Mouse (Mus musculus) CH12.LX (cell line): ENCODE results near the gene Mfap2. TPM values are rescaled to one million over a fixed set of nuclear protein-coding genes. Genes with fewer than 3 reads are reported as not detected.

ENCODE experiments used
- DNase-seq: peaks from one replicate; pipeline ENCODE4 v3.0.0-alpha.2; 2013; ENCODE audit errors: extremely low read depth
- H3K27ac ChIP-seq: 2 replicates; pipeline ENCODE4 v1.5.1; 2012; ENCODE audit warnings: low read depth, mild to moderate bottlenecking, control low read depth, moderate library complexity; ENCODE audit not compliant: insufficient read depth
- H3K27me3 ChIP-seq: replicated peaks from 2 replicates; pipeline ENCODE3; 2012; ENCODE audit warnings: inconsistent platforms
- H3K36me3 ChIP-seq, 2 experiments: replicated peaks in 1 of 2; 2 replicates each; pipeline versions ENCODE3 to v1.6.1; 2012; ENCODE audit warnings: inconsistent platforms in 1 of 2, low read length in 1 of 2, mild to moderate bottlenecking in 1 of 2, mixed read lengths in 1 of 2, moderate library complexity in 1 of 2; ENCODE audit not compliant: control insufficient read depth in 1 of 2, insufficient read depth in 1 of 2
- H3K4me1 ChIP-seq, 2 experiments: 2 replicates each; pipeline ENCODE4 v1.6.1; 2012; ENCODE audit warnings: inconsistent platforms in 1 of 2, moderate library complexity in 1 of 2; ENCODE audit not compliant: insufficient read depth in 2 of 2, control insufficient read depth in 1 of 2
- H3K4me2 ChIP-seq: 2 replicates; pipeline ENCODE4 v1.6.1; 2012; ENCODE audit warnings: low read depth, mild to moderate bottlenecking, control low read depth; ENCODE audit not compliant: poor library complexity, insufficient read depth, severe bottlenecking
- H3K4me3 ChIP-seq, 3 experiments: fragments of 150-350 bp in 1 of 3; sonication (generic) in 1 of 3; replicated peaks in 1 of 3; 2 replicates each; pipeline versions ENCODE3 to v1.5.1; 2011 to 2012; ENCODE audit warnings: low read depth in 2 of 3, low read length in 2 of 3, mild to moderate bottlenecking in 2 of 3, moderate library complexity in 2 of 3, control low read depth in 1 of 3, improper control_type of control experiment in 1 of 3, inconsistent platforms in 1 of 3, mixed read lengths in 1 of 3; ENCODE audit not compliant: poor library complexity in 1 of 3
- H3K79me2 ChIP-seq: replicated peaks from 2 replicates; pipeline ENCODE4 v1.6.1; 2012; ENCODE audit warnings: mild to moderate bottlenecking, moderate library complexity; ENCODE audit not compliant: control insufficient read depth, poor library complexity, insufficient read depth, severe bottlenecking; ENCODE audit errors: extremely low read depth
- H3K9ac ChIP-seq: 2 replicates; pipeline ENCODE4 v1.6.1; 2012; ENCODE audit warnings: low read depth, mild to moderate bottlenecking, control low read depth, moderate library complexity; ENCODE audit not compliant: insufficient read depth
- H3K9me3 ChIP-seq: replicated peaks from 2 replicates; pipeline ENCODE3; 2012; ENCODE audit warnings: low read length, inconsistent platforms, mixed read lengths
- BHLHE40 ChIP-seq: IDR thresholded peaks from 2 replicates; pipeline ENCODE4 v1.6.1; 2011; ENCODE audit warnings: mild to moderate bottlenecking, low read depth, low read length, improper control_type of control experiment
- CHD1 ChIP-seq: IDR thresholded peaks from 2 replicates; pipeline ENCODE4 v1.6.1; 2012; ENCODE audit warnings: low read depth, low read length, improper control_type of control experiment, inconsistent platforms
- CHD2 ChIP-seq: IDR thresholded peaks from 2 replicates; pipeline ENCODE4 v1.6.1; 2011; ENCODE audit warnings: low read length, improper control_type of control experiment
- CTCF ChIP-seq, 2 experiments: IDR thresholded peaks in 1 of 2; conservative IDR thresholded peaks in 1 of 2; 2 replicates each; pipeline ENCODE4 v1.5.1; 2011 to 2012; ENCODE audit warnings: low read depth in 2 of 2, low read length in 2 of 2, improper control_type of control experiment in 1 of 2, inconsistent platforms in 1 of 2, mild to moderate bottlenecking in 1 of 2, moderate library complexity in 1 of 2
- ETS1 ChIP-seq: conservative IDR thresholded peaks from 2 replicates; pipeline ENCODE4 v1.6.1; 2012; ENCODE audit warnings: low read depth, mild to moderate bottlenecking, inconsistent platforms, low read length, improper control_type of control experiment, moderate library complexity
- HCFC1 ChIP-seq: IDR thresholded peaks from 2 replicates; pipeline ENCODE4 v1.6.1; 2012; ENCODE audit warnings: low read depth, mild to moderate bottlenecking, inconsistent platforms, low read length, improper control_type of control experiment
- IRF4 ChIP-seq: IDR thresholded peaks from 2 replicates; pipeline ENCODE4 v1.6.1; 2014; ENCODE audit warnings: low read depth, mild to moderate bottlenecking, inconsistent platforms, low read length, improper control_type of control experiment
- JUN ChIP-seq: IDR thresholded peaks from 2 replicates; pipeline ENCODE4 v1.6.1; 2011; ENCODE audit warnings: low read depth, mild to moderate bottlenecking, low read length, improper control_type of control experiment, moderate library complexity; ENCODE audit not compliant: insufficient read depth
- JUND ChIP-seq: conservative IDR thresholded peaks from 2 replicates; pipeline ENCODE4 v1.6.1; 2011; ENCODE audit warnings: low read depth, low read length, improper control_type of control experiment
- MAFK ChIP-seq: IDR thresholded peaks from 2 replicates; pipeline ENCODE4 v1.6.1; 2011; ENCODE audit warnings: low read length, improper control_type of control experiment; ENCODE audit not compliant: insufficient replicate concordance
- MAX ChIP-seq: IDR thresholded peaks from 2 replicates; pipeline ENCODE4 v1.6.1; 2011; ENCODE audit warnings: low read length, improper control_type of control experiment
- MXI1 ChIP-seq: IDR thresholded peaks from 2 replicates; pipeline ENCODE4 v1.6.1; 2011; ENCODE audit warnings: mild to moderate bottlenecking, low read depth, low read length, improper control_type of control experiment
- NELFE ChIP-seq: IDR thresholded peaks from 2 replicates; pipeline ENCODE4 v1.6.1; 2011; ENCODE audit warnings: low read depth, low read length, improper control_type of control experiment
- NRF1 ChIP-seq: IDR thresholded peaks from 2 replicates; pipeline ENCODE4 v1.6.1; 2014; ENCODE audit warnings: low read depth, mild to moderate bottlenecking, inconsistent platforms, low read length, improper control_type of control experiment, moderate library complexity
- PAX5 ChIP-seq: IDR thresholded peaks from 2 replicates; pipeline ENCODE4 v1.6.1; 2012; ENCODE audit warnings: low read length, inconsistent platforms, mixed read lengths
- POLR2A ChIP-seq: IDR thresholded peaks from 2 replicates; pipeline ENCODE4 v1.6.1; 2011; ENCODE audit warnings: low read depth, mild to moderate bottlenecking, improper control_type of control experiment, low read length
- RAD21 ChIP-seq: IDR thresholded peaks from 2 replicates; pipeline ENCODE4 v1.6.1; 2011; ENCODE audit warnings: low read depth, mild to moderate bottlenecking, low read length, improper control_type of control experiment, moderate library complexity
- RCOR1 ChIP-seq: conservative IDR thresholded peaks from 2 replicates; pipeline ENCODE4 v1.6.1; 2012; ENCODE audit warnings: low read depth, mild to moderate bottlenecking, inconsistent platforms, low read length, improper control_type of control experiment
- SMC3 ChIP-seq: IDR thresholded peaks from 2 replicates; pipeline ENCODE4 v1.6.1; 2011; ENCODE audit warnings: low read depth, low read length, improper control_type of control experiment
- TCF12 ChIP-seq: IDR thresholded peaks from 2 replicates; pipeline ENCODE4 v1.6.1; 2014; ENCODE audit warnings: low read depth, mild to moderate bottlenecking, inconsistent platforms, low read length, improper control_type of control experiment
- UBTF ChIP-seq: IDR thresholded peaks from 2 replicates; pipeline ENCODE4 v1.6.1; 2012; ENCODE audit warnings: low read depth, mild to moderate bottlenecking, inconsistent platforms, low read length, improper control_type of control experiment, moderate library complexity
- USF1 ChIP-seq: IDR thresholded peaks from 2 replicates; pipeline ENCODE4 v1.6.1; 2014; ENCODE audit warnings: low read depth, mild to moderate bottlenecking, inconsistent platforms, low read length, improper control_type of control experiment
- USF2 ChIP-seq: conservative IDR thresholded peaks from 2 replicates; pipeline ENCODE4 v1.6.1; 2011; ENCODE audit warnings: low read depth, low read length, improper control_type of control experiment
- ZC3H11A ChIP-seq: IDR thresholded peaks from 2 replicates; pipeline ENCODE4 v1.6.1; 2012; ENCODE audit warnings: low read depth, mild to moderate bottlenecking, inconsistent platforms, low read length, improper control_type of control experiment
- ZKSCAN1 ChIP-seq: IDR thresholded peaks from 2 replicates; pipeline ENCODE4 v1.6.1; 2012; ENCODE audit warnings: low read depth, inconsistent platforms, low read length, improper control_type of control experiment, borderline replicate concordance
- ZMIZ1 ChIP-seq: IDR thresholded peaks from 2 replicates; pipeline ENCODE4 v1.6.1; 2012; ENCODE audit warnings: low read depth, mild to moderate bottlenecking, inconsistent platforms, low read length, improper control_type of control experiment
- ZNF384 ChIP-seq: IDR thresholded peaks from 2 replicates; pipeline ENCODE4 v1.6.1; 2012; ENCODE audit warnings: low read depth, low read length, improper control_type of control experiment, inconsistent platforms
- dilution Hi-C: fragments of 300-500 bp; cut with MboI; formaldehyde crosslinking; loops from 2 replicates; pipeline ENCODE4 v1.14.3; 2020; ENCODE audit warnings: low sequenced_read_pairs; ENCODE audit not compliant: extremely low pct_unique_long_range_greater_than_20kb, extremely low pct_ligation_motif_present
- in situ Hi-C: fragments of 300-500 bp; cut with MboI; formaldehyde crosslinking; loops from 3 replicates; pipeline ENCODE4 v1.14.3; 2019; ENCODE audit warnings: low sequenced_read_pairs, low pct_ligation_motif_present, low pct_unique_long_range_greater_than_20kb, mixed read lengths
- polyA plus RNA-seq: library from polyadenylated mRNA; unstranded; fragments of >175 nt; gene quantifications from 2 replicates; pipeline ENCODE4 v1.2.1, GENCODE M21; 2012; ENCODE audit warnings: low read depth; ENCODE audit not compliant: insufficient read length
- total RNA-seq, 2 experiments: library from RNA; depleted of rRNA; stranded (reverse); fragments of 300-350 nt in 1 of 2; fragments of >200 nt in 1 of 2; gene quantifications; 2 replicates each; pipeline ENCODE4 v1.2.3; 2012 to 2014

The Mfap2 gene
- total and polyA plus RNA-seq, 3 experiments, result not detected

DNA sequence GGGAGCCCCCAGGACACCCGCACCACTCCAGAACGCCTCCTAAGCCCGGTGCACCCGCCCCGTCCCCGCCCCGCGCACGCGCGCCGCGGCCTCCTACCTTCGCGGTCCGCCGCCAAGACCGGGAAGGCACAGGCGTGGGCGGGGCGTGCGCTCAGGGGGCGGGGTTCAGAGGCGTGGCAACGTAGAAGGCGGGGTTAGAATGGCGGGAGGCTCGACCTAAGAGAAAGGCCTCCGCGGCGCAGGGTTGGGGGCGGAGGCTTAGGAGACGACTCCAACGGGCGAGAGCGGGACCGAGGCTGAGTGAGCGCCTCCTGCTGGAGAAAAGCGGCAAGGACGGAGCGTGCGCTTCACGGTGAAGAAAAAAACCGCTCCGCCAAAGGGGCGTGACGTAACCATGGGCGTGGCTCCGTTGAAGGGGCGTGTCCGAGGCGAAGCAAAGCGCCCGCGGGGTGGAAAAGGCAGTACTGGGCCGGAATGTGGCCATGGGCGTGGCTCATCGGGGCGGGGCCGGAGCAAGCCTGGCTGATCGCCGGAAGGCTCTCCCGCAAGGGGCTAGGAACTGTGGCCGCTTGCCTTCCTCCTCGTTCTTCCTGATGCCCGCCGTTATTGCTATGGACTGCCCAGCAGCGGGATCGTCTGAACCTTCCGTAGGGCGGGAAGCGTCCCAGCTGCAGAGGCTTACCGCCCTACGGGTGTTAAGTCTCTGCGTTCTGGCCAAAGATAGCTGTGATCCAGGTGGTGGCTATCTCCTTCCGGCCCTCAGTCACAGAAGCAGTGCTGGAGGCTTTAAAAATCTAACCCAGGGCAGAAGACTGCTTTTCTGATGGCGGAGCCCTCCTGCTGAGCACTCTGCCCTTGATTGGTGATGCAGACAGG is 50.4 kb downstream of the Mfap2 start, which contains the start of gene Crocc (continued):
- TF ChIP-seq USF1 (no peak), ZMIZ1 (peak; percentile 88; the same call in 1 of the 2 replicates), TCF12 (peak; percentile 61), CHD1 (no peak), PAX5 (no peak), MAFK (no peak), BHLHE40 (peak; percentile 52; the same call in 1 of the 2 replicates), RAD21 (peak; percentile 39), JUN (no peak), ETS1 (0 out of 2 replicates have a peak, but pooled peaks have one; percentile 25), HCFC1 (peak; percentile 64)

DNA sequence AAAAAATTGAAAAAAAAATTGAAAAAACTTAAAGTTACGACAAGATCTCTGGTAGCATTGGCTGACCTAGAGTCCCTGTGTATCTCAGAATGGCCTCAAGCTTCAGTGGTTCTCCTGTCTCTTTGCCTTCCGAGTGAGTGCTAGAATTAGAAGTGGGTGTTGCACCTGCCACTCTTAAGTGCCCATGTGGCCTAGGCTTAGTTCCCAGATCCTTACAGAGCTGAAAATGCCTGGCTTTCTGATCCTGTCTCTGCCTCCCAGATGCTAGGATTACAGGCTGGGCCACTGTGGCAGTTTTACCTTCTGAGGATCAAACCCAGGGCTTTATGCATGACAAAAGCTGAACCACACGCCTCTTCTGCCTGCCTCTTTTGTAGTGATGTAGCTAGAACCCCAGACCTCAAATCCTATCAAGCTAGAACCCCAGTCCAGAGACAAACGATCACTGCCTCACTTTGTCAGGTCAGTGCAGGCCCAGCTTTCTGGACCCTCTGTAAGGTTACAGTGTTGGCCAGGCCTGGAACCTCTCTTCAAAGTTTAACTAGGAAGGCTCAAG is 54.0 kb downstream of the Mfap2 start:
- no peak for DNase-seq

GRCm38 (mm10) chr4:141065123-141065522 is 54.9 kb downstream of the Mfap2 start:
- H3K4me1 ChIP-seq, result peaks cover 0 to 10% of the 10 kb centered on the region in 2 experiments; a peak in 1 of 4 replicates
- H3K79me2 ChIP-seq, result no peaks in the 10 kb centered on the region
- H3K4me2 ChIP-seq, result no peak overlapping the region
- peak; percentile 89 for DNase-seq
- no peak overlapping the region for H3K27ac ChIP-seq
- no peak overlapping the region for H3K9ac ChIP-seq
- H3K36me3 ChIP-seq, result peaks cover 47 to 55% of the 10 kb centered on the region in 2 experiments
- H3K9me3 ChIP-seq, result no peaks in the 10 kb centered on the region
- H3K27me3 ChIP-seq, result no peaks in the 10 kb centered on the region
- H3K4me3 ChIP-seq, result no peak overlapping the region
- dilution Hi-C loops (no loop called here), in situ Hi-C loops (no loop called here)
- TF ChIP-seq MAX (peak; percentile 95), JUND (no peak), UBTF (no peak), NELFE (peak; percentile 74; the same call in 1 of the 2 replicates), HCFC1 (no peak), NRF1 (no peak), POLR2A (peak; percentile 35; the same call in 1 of the 2 replicates), SMC3 (peak; percentile 90), CHD1 (no peak), CHD2 (no peak), JUN (no peak), TCF12 (no peak), BHLHE40 (peak; percentile 94), ZC3H11A (no peak), ZKSCAN1 (no peak), CTCF (conservative IDR thresholded peaks at IDR 0.05 in 1 of 2, IDR thresholded peaks at IDR 0.05 in 1 of 2; ENCODE audit: low read depth in 2 of 2, low read length in 2 of 2) (peak; percentile 82 to 100), USF2 (0 out of 2 replicates have a peak, but pooled peaks have one; percentile 24), USF1 (peak; percentile 35), IRF4 (peak; percentile 56; the same call in 1 of the 2 replicates), RAD21 (peak; percentile 86), MXI1 (peak; percentile 77)

More for the DNA sequence above, 54.0 kb downstream of the Mfap2 start:
- dilution Hi-C loops, result no loop called here
- H3K36me3 ChIP-seq, result peaks cover 37 to 46% of the 10 kb centered on the region in 2 experiments
- peaks cover 0 to 14% of the 10 kb centered on the region in 2 experiments; a peak in 2 of 4 replicates for H3K4me1 ChIP-seq
- in situ Hi-C loops, result no loop called here
- no peak overlapping the region for H3K9ac ChIP-seq
- no peaks in the 10 kb centered on the region for H3K79me2 ChIP-seq
- H3K27ac ChIP-seq, result no peak overlapping the region
- no peaks in the 10 kb centered on the region for H3K9me3 ChIP-seq
- H3K27me3 ChIP-seq, result no peaks in the 10 kb centered on the region
- H3K4me2 ChIP-seq, result no peak overlapping the region
- H3K4me3 ChIP-seq, result no peak overlapping the region
- TF ChIP-seq RCOR1 (no peak), MAX (no peak), ZNF384 (no peak), NRF1 (no peak), NELFE (no peak), CHD1 (no peak)
